Mouse (Mus musculus): ENCODE measurements around the gene Igflr1.
A peak's percentile ranks its signal among the peaks of the same experiment; 100 is the strongest.

The Igflr1 gene

GRCm38 (mm10) chr7:30564970-30565571 is at the start of gene Igflr1:
Igflr1 (plus strand) TSS chr7:30565427.
- DNase-seq (ENCODE audit: low spot score in 2 of 2) = no peak

- no peak for DNase-seq (ENCODE audit: low spot score in 2 of 2)
Observed at GRCm38 (mm10) chr7:30518325-30518724, 46.9 kb upstream of the Igflr1 start.

GRCm38 (mm10) chr7:30520396-30520795 is 44.8 kb upstream of the Igflr1 start:
- DNase-seq (ENCODE audit: low spot score in 2 of 2) = peak in 1 of 2 experiments; percentile 66

GRCm38 (mm10) chr7:30520856-30521255 is 44.4 kb upstream of the Igflr1 start:
- DNase-seq (ENCODE audit: low spot score in 2 of 2) = no peak

GRCm38 (mm10) chr7:30522871-30523270 is 42.4 kb upstream of the Igflr1 start:
- DNase-seq (ENCODE audit: low spot score in 2 of 2) = no peak

- no peak for DNase-seq (ENCODE audit: low spot score in 2 of 2)
Observed at GRCm38 (mm10) chr7:30524487-30524886, 40.7 kb upstream of the Igflr1 start.

- no peak for DNase-seq (ENCODE audit: low spot score in 2 of 2)
Observed at GRCm38 (mm10) chr7:30525954-30526353, 39.3 kb upstream of the Igflr1 start.

GRCm38 (mm10) chr7:30526399-30526798 is 38.8 kb upstream of the Igflr1 start:
- no peak for DNase-seq (ENCODE audit: low spot score in 2 of 2)

- no peak for DNase-seq (ENCODE audit: low spot score in 2 of 2)
Observed at GRCm38 (mm10) chr7:30526981-30527380, 38.2 kb upstream of the Igflr1 start.

- DNase-seq (ENCODE audit: low spot score in 2 of 2) = peak; percentile 72 to 76
Observed at GRCm38 (mm10) chr7:30531291-30531815, 33.9 kb upstream of the Igflr1 start.

- peak in 1 of 2 experiments; percentile 64 for DNase-seq (ENCODE audit: low spot score in 2 of 2)
Observed at GRCm38 (mm10) chr7:30532931-30533330, 32.3 kb upstream of the Igflr1 start.

GRCm38 (mm10) chr7:30533941-30534632 is 31.1 kb upstream of the Igflr1 start:
- peak; percentile 60 to 69 for DNase-seq (ENCODE audit: low spot score in 2 of 2)

- DNase-seq (ENCODE audit: low spot score in 2 of 2) = peak; percentile 99
Observed at GRCm38 (mm10) chr7:30534633-30535577, 30.3 kb upstream of the Igflr1 start, which contains the start of gene Arhgap33. Arhgap33 (minus strand) TSS chr7:30535060.

- DNase-seq (ENCODE audit: low spot score in 2 of 2) = no peak
Observed at GRCm38 (mm10) chr7:30540572-30540971, 24.7 kb upstream of the Igflr1 start.

- DNase-seq (ENCODE audit: low spot score in 2 of 2) = no peak
Observed at GRCm38 (mm10) chr7:30544327-30544726, 20.9 kb upstream of the Igflr1 start.

- DNase-seq (ENCODE audit: low spot score in 2 of 2) = no peak
Observed at GRCm38 (mm10) chr7:30549880-30550279, 15.3 kb upstream of the Igflr1 start.

GRCm38 (mm10) chr7:30550603-30551002 is 14.6 kb upstream of the Igflr1 start:
- DNase-seq (ENCODE audit: low spot score in 2 of 2) = no peak

GRCm38 (mm10) chr7:30551445-30552101 is 13.7 kb upstream of the Igflr1 start:
- no peak for DNase-seq (ENCODE audit: low spot score in 2 of 2)

GRCm38 (mm10) chr7:30552102-30553020 is 12.9 kb upstream of the Igflr1 start, which contains the start of the genes Hspb6 and Proser3:
Hspb6 (plus strand) TSS chr7:30552178.
Proser3 (minus strand) TSS chr7:30552299.
- peak; percentile 99 for DNase-seq (ENCODE audit: low spot score in 2 of 2)

- DNase-seq (ENCODE audit: low spot score in 2 of 2) = peak in 1 of 2 experiments; percentile 63
Observed at GRCm38 (mm10) chr7:30553021-30553589, 12.1 kb upstream of the Igflr1 start.

Data from right cerebral cortex, postnatal 10 days (tissue).